Mouse (Mus musculus) hindbrain, embryonic 16.5 days (tissue): Measurements from ENCODE around the gene Castor1. TPM values are rescaled to one million over a fixed set of nuclear protein-coding genes. Genes with fewer than 3 reads are reported as not detected.

Experiments
- ATAC-seq: fragments of 200-750 bp; cut with Nextera tagmentation; 2 replicates; pipeline ENCODE4 v1.8.0; 2017; ENCODE audit warnings: moderate TSS enrichment, moderate library complexity
- H3K27ac ChIP-seq: fragments of 300-500 bp; sonication (generic); 2 replicates; pipeline ENCODE4 v1.5.1; 2014; ENCODE audit warnings: low read depth, mild to moderate bottlenecking, control low read depth, low read length, moderate library complexity
- H3K27me3 ChIP-seq: fragments of 300-500 bp; sonication (generic); replicated peaks from 2 replicates; pipeline ENCODE4 v1.6.1; 2014; ENCODE audit warnings: low read length; ENCODE audit not compliant: control insufficient read depth, insufficient read depth
- H3K36me3 ChIP-seq: fragments of 300-500 bp; sonication (generic); 2 replicates; pipeline ENCODE4 v1.6.1; 2014; ENCODE audit warnings: mild to moderate bottlenecking, low read length, moderate library complexity, mixed read lengths; ENCODE audit not compliant: control insufficient read depth, insufficient read depth
- H3K4me1 ChIP-seq: fragments of 300-500 bp; sonication (generic); 2 replicates; pipeline ENCODE4 v1.6.1; 2014; ENCODE audit warnings: low read depth, low read length; ENCODE audit not compliant: control insufficient read depth, insufficient read depth
- H3K4me2 ChIP-seq: fragments of 300-500 bp; sonication (generic); 2 replicates; pipeline ENCODE4 v1.6.1; 2014; ENCODE audit warnings: mild to moderate bottlenecking, low read length, control low read depth, moderate library complexity
- H3K4me3 ChIP-seq: fragments of 300-500 bp; sonication (generic); 2 replicates; pipeline ENCODE4 v1.5.1; 2014; ENCODE audit warnings: mild to moderate bottlenecking, low read length, control low read depth, moderate library complexity
- H3K9ac ChIP-seq: fragments of 300-500 bp; sonication (generic); 2 replicates; pipeline ENCODE4 v1.6.1; 2014; ENCODE audit warnings: low read depth, mild to moderate bottlenecking, control low read depth, low read length, moderate library complexity
- H3K9me3 ChIP-seq: fragments of 300-500 bp; sonication (generic); 2 replicates; pipeline ENCODE4 v1.6.1; 2014; ENCODE audit warnings: mild to moderate bottlenecking, low read length, moderate library complexity; ENCODE audit not compliant: control insufficient read depth
- WGBS: fragments of 180-500 bp; shearing (Covaris S2); extraction: QIAGEN DNeasy Blood & Tissue Kit; methylation state at CpG from one replicate; pipeline ENCODE4 v1.1.7; 2014; 5-methylcytosine and 5-hydroxymethylcytosine counted together
- polyA plus RNA-seq: library from polyadenylated mRNA; unstranded; fragments of >200 nt; fragmentation: Nextera tagmentation; extraction: Ambion mirVana; gene quantifications from 2 replicates; pipeline ENCODE4 v1.2.1, GENCODE M21; 2015

Castor1 gene
- polyA plus RNA-seq, 1 experiment from 2014 or later = 7.4 TPM

DNA sequence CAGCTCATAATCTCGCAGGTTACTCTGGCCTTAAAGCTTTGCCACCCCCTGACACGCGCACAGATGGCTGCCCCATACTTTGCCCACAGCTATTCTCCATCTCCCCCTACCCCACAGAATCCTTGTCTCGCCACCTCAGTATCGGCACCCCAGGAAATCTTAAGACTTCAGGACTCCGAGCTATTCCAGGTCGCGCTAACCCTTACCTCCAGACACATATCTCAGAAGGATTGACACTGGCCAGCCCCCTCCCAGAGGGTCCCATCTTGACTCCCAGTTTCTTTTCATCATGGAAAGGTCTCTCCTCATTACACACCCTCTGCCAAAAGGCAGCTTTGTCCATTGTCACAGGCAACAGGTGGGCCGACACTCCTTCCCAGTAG, 30.7 kb upstream of the Castor1 start:
- no peaks in the 10 kb centered on the region for H3K27me3 ChIP-seq
- no peak for ATAC-seq
- no peak overlapping the region; the same call in 1 of the 2 replicates for H3K27ac ChIP-seq
- H3K4me2 ChIP-seq = peak overlapping the region; percentile 94
- H3K4me3 ChIP-seq = peak overlapping the region; percentile 92
- 0 out of 2 replicates have a peak, but pooled peaks cover 3% of the 10 kb centered on the region for H3K36me3 ChIP-seq
- no peaks in the 10 kb centered on the region for H3K9me3 ChIP-seq
- 15% methylated on average over 9 of the region's 9 CpGs for WGBS
- H3K4me1 ChIP-seq = peaks cover 12% of the 10 kb centered on the region
- H3K9ac ChIP-seq = peak overlapping the region; percentile 94

- 90% methylated on average over 6 of the region's 6 CpGs for whole genome bisulfite sequencing
- Histone ChIP-seq H3K9me3 (no peaks in the 10 kb centered on the region), H3K27ac (no peak overlapping the region), H3K4me2 (peak overlapping the region; percentile 12; the same call in 1 of the 2 replicates), H3K27me3 (no peaks in the 10 kb centered on the region), H3K4me1 (peaks cover 18% of the 10 kb centered on the region), H3K36me3 (no peaks in the 10 kb centered on the region), H3K4me3 (no peak overlapping the region), H3K9ac (no peak overlapping the region)
- no peak for ATAC-seq
Measured at GRCm38 (mm10) chr11:4189182-4189581, 28.8 kb upstream of the Castor1 start.

DNA sequence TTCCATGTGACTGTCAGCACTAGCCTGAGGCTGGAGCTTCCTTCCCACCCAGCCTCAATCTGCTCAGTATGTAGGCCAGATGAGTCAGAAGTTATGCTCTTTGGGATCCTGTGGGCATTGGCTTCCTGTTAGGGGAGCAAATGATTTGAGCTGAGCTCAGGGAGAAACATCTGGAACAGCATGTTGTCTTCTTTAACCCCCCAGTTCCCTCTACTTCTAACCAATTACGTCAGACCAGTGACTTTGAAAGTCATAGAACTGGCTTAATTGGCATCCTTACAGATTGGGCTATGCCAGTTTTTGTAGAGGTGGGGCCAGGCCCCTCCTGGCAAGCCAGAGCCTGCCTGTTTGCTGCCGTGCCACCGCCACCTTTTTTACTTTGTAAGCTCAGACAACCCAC, 27.3 kb upstream of the Castor1 start:
- no peak overlapping the region for H3K27ac ChIP-seq
- H3K36me3 ChIP-seq = no peaks in the 10 kb centered on the region
- peaks cover 18% of the 10 kb centered on the region for H3K4me1 ChIP-seq
- WGBS = 69% methylated on average over 3 of the region's 3 CpGs
- H3K9me3 ChIP-seq = no peaks in the 10 kb centered on the region
- H3K4me2 ChIP-seq = no peak overlapping the region
- no peak overlapping the region for H3K4me3 ChIP-seq
- no peak for ATAC-seq
- no peak overlapping the region for H3K9ac ChIP-seq
- no peaks in the 10 kb centered on the region for H3K27me3 ChIP-seq

DNA sequence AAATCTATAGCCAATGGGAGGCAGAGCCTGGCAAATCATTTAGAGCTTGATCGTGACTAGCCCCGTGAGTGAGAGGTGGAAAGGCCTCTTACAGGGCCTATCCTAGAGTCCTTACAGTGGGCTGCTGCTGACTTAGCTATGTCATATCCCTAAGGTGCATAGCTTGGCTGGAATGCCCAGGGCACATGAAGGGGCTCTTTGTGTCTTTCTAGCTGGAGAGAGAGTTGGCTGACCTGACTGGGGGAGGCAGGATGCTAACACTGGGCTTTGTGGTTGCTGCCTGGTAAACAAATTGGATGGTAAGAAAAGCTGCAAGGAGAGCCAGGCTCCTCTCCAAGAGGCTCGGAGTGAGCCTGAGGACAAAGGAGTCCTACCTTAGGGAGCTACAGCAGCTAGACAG, 25.3 kb upstream of the Castor1 start:
- Histone ChIP-seq H3K27ac (peak overlapping the region; percentile 49; the same call in 1 of the 2 replicates), H3K9ac (no peak overlapping the region), H3K36me3 (no peaks in the 10 kb centered on the region), H3K4me2 (no peak overlapping the region), H3K27me3 (no peaks in the 10 kb centered on the region), H3K9me3 (no peaks in the 10 kb centered on the region), H3K4me3 (no peak overlapping the region), H3K4me1 (peaks cover 13% of the 10 kb centered on the region)
- peak; percentile 26; the same call in 1 of the 2 replicates for ATAC-seq
- 56% methylated on average over 3 of the region's 3 CpGs for WGBS

GRCm38 (mm10) chr11:4193420-4193819, 24.6 kb upstream of the Castor1 start:
- Histone ChIP-seq H3K27ac (no peak overlapping the region), H3K36me3 (no peaks in the 10 kb centered on the region), H3K9me3 (no peaks in the 10 kb centered on the region), H3K9ac (no peak overlapping the region), H3K27me3 (no peaks in the 10 kb centered on the region), H3K4me1 (peaks cover 9% of the 10 kb centered on the region), H3K4me3 (no peak overlapping the region), H3K4me2 (no peak overlapping the region)
- no peak for ATAC-seq

- no peaks in the 10 kb centered on the region for H3K27me3 ChIP-seq
- 93% methylated on average over 3 of the region's 3 CpGs for WGBS
- no peak overlapping the region for H3K9ac ChIP-seq
- no peak for ATAC-seq
- peaks cover 6% of the 10 kb centered on the region; the same call in 1 of the 2 replicates for H3K4me1 ChIP-seq
- no peak overlapping the region for H3K27ac ChIP-seq
- H3K4me3 ChIP-seq = no peak overlapping the region
- no peaks in the 10 kb centered on the region for H3K36me3 ChIP-seq
- no peak overlapping the region for H3K4me2 ChIP-seq
- no peaks in the 10 kb centered on the region for H3K9me3 ChIP-seq
Measured at GRCm38 (mm10) chr11:4195597-4196031, 22.4 kb upstream of the Castor1 start.

- Histone ChIP-seq H3K9ac (no peak overlapping the region), H3K9me3 (no peaks in the 10 kb centered on the region), H3K4me2 (no peak overlapping the region), H3K27me3 (no peaks in the 10 kb centered on the region), H3K4me1 (peaks cover 6% of the 10 kb centered on the region; the same call in 1 of the 2 replicates), H3K36me3 (no peaks in the 10 kb centered on the region), H3K27ac (no peak overlapping the region), H3K4me3 (no peak overlapping the region)
- ATAC-seq = no peak
- 76% methylated on average over 8 of the region's 8 CpGs for WGBS
Measured at GRCm38 (mm10) chr11:4196636-4197035, 21.4 kb upstream of the Castor1 start.

DNA sequence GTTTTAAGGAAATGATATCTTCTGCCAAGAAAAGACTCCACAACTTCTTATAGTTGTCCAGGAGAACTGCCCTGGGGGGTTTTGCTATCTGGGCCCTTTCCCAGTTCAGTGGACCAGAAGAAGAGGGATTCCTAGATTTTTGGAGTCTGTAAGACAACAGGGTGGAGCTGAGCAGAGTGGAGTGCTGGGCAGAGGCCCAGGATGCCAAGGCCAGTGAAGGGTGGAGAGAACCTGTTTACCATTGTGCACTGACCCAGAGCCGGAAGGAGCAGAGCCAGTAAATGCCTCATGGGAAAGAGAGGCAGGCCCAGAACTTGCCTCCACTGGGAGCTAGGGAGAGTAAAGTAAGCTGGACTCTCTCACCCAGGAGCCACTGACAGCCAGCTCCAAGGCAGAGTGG, 20.3 kb upstream of the Castor1 start:
- Histone ChIP-seq H3K9me3 (no peaks in the 10 kb centered on the region), H3K27ac (no peak overlapping the region), H3K4me1 (peaks cover 3% of the 10 kb centered on the region; the same call in 1 of the 2 replicates), H3K4me3 (no peak overlapping the region), H3K9ac (no peak overlapping the region), H3K36me3 (no peaks in the 10 kb centered on the region), H3K4me2 (no peak overlapping the region), H3K27me3 (no peaks in the 10 kb centered on the region)
- WGBS = 64% methylated on average over 1 of the region's 1 CpGs
- peak; percentile 40; the same call in 1 of the 2 replicates for ATAC-seq

DNA sequence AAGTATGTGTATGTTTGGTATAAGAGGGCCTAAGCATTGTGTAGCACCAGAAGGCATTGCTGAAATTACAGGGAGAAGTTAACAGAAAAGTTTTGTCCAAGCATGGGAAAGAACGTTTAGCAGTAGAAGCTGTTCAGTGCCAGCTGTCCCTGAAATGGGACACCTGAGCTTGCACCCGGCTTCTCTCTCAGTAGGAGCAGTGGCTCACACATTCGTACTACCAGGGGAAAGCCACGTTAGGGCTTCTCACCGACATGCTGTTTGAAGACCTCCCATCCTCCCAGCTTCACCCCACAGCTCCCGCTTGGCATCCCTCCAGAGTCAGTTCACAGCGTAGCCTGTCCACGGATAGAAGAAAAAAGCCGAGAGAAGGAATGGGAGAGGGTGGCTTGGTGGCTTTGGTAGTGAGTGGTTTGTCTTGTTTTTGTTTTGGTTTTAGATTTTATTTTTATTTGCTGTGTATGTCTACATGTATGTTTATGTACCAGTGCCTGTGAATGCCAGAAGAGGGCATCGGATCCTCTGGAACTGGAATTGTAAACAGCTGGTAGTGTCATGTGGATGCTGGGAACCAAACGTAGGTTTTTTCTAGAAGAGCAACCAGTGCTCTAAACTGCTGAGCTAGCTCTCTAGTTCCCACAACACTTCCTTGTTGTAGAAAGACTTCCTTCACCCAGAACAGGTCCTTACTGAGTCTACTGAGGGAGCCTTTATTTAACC, 15.9 kb upstream of the Castor1 start:
- Histone ChIP-seq H3K9me3 (no peaks in the 10 kb centered on the region), H3K36me3 (no peaks in the 10 kb centered on the region), H3K4me3 (no peak overlapping the region), H3K27me3 (no peaks in the 10 kb centered on the region), H3K27ac (no peak overlapping the region), H3K9ac (no peak overlapping the region), H3K4me1 (no peaks in the 10 kb centered on the region), H3K4me2 (no peak overlapping the region)
- ATAC-seq = no peak
- WGBS = 65% methylated on average over 11 of the region's 11 CpGs
